Mouse (Mus musculus) retina, postnatal 7 days (tissue): ENCODE measurements around the gene Ptpn7.
"Not testable (repeated sequence)": the region's sequence is repeated elsewhere in the genome, so short reads cannot be mapped to it uniquely, and the experiment has no call there.

Experiments used
- DNase-seq: peaks from one replicate; pipeline ENCODE4 v3.0.0-alpha.2; 2012; ENCODE audit warnings: low read depth, low spot score

Gene Ptpn7

GRCm38 (mm10) chr1:135132473-135132872 lies at the start of gene Ptpn7:
Ptpn7 (plus strand) TSS chr1:135132700.
- peak; percentile 42 for DNase-seq

GRCm38 (mm10) chr1:135083465-135083864 lies 49.0 kb upstream of the Ptpn7 start:
- DNase-seq: no peak

GRCm38 (mm10) chr1:135085296-135085871 lies 47.1 kb upstream of the Ptpn7 start:
- DNase-seq: no peak

GRCm38 (mm10) chr1:135086015-135086414 lies 46.5 kb upstream of the Ptpn7 start:
- no peak for DNase-seq

- no peak for DNase-seq
Observed at GRCm38 (mm10) chr1:135087414-135087813, 45.1 kb upstream of the Ptpn7 start.

- DNase-seq: no peak
Observed at GRCm38 (mm10) chr1:135089626-135090025, 42.9 kb upstream of the Ptpn7 start.

GRCm38 (mm10) chr1:135090914-135091313 lies 41.6 kb upstream of the Ptpn7 start:
- no peak for DNase-seq

GRCm38 (mm10) chr1:135094723-135095122 lies 37.8 kb upstream of the Ptpn7 start:
- DNase-seq: no peak

GRCm38 (mm10) chr1:135095189-135095588 lies 37.3 kb upstream of the Ptpn7 start:
- no peak for DNase-seq

- DNase-seq: no peak
Observed at GRCm38 (mm10) chr1:135096312-135096711, 36.2 kb upstream of the Ptpn7 start.

GRCm38 (mm10) chr1:135097441-135097840 lies 35.1 kb upstream of the Ptpn7 start:
- DNase-seq: no peak

- DNase-seq: no peak
Observed at GRCm38 (mm10) chr1:135098441-135098840, 34.1 kb upstream of the Ptpn7 start.

GRCm38 (mm10) chr1:135100400-135100799 lies 32.1 kb upstream of the Ptpn7 start:
- no peak for DNase-seq

GRCm38 (mm10) chr1:135105124-135105523 lies 27.4 kb upstream of the Ptpn7 start, which contains the start of gene Lgr6:
Lgr6 (minus strand) TSS chr1:135105276.
- DNase-seq: no peak

- peak; percentile 54 for DNase-seq
Observed at GRCm38 (mm10) chr1:135105951-135106350, 26.5 kb upstream of the Ptpn7 start.

GRCm38 (mm10) chr1:135108611-135109010 lies 23.9 kb upstream of the Ptpn7 start:
- peak; percentile 41 for DNase-seq

GRCm38 (mm10) chr1:135110075-135110474 lies 22.4 kb upstream of the Ptpn7 start:
- peak; percentile 53 for DNase-seq

GRCm38 (mm10) chr1:135111271-135111670 lies 21.2 kb upstream of the Ptpn7 start:
- DNase-seq: not testable (repeated sequence)

GRCm38 (mm10) chr1:135112661-135113060 lies 19.8 kb upstream of the Ptpn7 start:
- DNase-seq: peak; percentile 24

- DNase-seq: no peak
Observed at GRCm38 (mm10) chr1:135124573-135125363, 7.7 kb upstream of the Ptpn7 start.

GRCm38 (mm10) chr1:135125990-135126389 lies 6.5 kb upstream of the Ptpn7 start:
- peak; percentile 24 for DNase-seq

- DNase-seq: no peak
Observed at GRCm38 (mm10) chr1:135126443-135127027, 6.0 kb upstream of the Ptpn7 start.

- DNase-seq: no peak
Observed at GRCm38 (mm10) chr1:135128011-135128441, 4.5 kb upstream of the Ptpn7 start.
